9 mouse cellular contexts compared by ENCODE assay signal in genomic region chr7:44336046-44337021, GRCm38 (mm10). TPM values are rescaled to one million over a fixed set of nuclear protein-coding genes. Genes with fewer than 3 reads are reported as not detected.
DNase-seq lines count a peak whose midpoint lies in the region; ATAC-seq lines count a peak whose summit lies in the region.
"Had no signal": no experiment of that assay in that cellular context is flagged by ENCODE, and none has a peak within 500 bp of the region (broad histone marks: within the 10 kb centered on the region; RNA-seq: fewer than 3 reads in every experiment).

No protein-coding gene starts in this region.

- 3% methylated on average over 42 of the region's 54 CpGs for WGBS in kidney, embryonic 15.5 days
- WGBS in hindbrain, embryonic 16.5 days, result 3% methylated on average over 36 of the region's 54 CpGs
- WGBS in neural tube, embryonic 13.5 days, result 2% methylated on average over 43 of the region's 54 CpGs

- H3K9ac ChIP-seq in kidney, embryonic 15.5 days, result no peak overlapping the region
- peak overlapping the region; percentile 91 for H3K9ac ChIP-seq in hindbrain, embryonic 16.5 days (ENCODE audit: low read depth, low read length)
- peak overlapping the region; percentile 90 for H3K9ac ChIP-seq in neural tube, embryonic 13.5 days

- no peak for DNase-seq in kidney, postnatal 4 days
- DNase-seq in cerebellum, adult 9-10 months, result peak; percentile 77
- DNase-seq in frontal cortex, postnatal 36 days (ENCODE audit: low spot score in 2 of 2), result no peak
- no peak for DNase-seq in adrenal gland, postnatal 10 days
- no peak for DNase-seq in kidney, adult 9 months

- ATAC-seq in kidney, embryonic 15.5 days (replicated peaks; ENCODE audit: low FRiP score), result peak; percentile 44; the same call in 1 of the 2 replicates
- peak; percentile 79 for ATAC-seq in hindbrain, embryonic 16.5 days
- peak; percentile 80 for ATAC-seq in neural tube, embryonic 13.5 days (ENCODE audit: low read depth)

- H3K36me3 ChIP-seq in kidney, embryonic 15.5 days, result no peaks in the 10 kb centered on the region
- H3K36me3 ChIP-seq in hindbrain, embryonic 16.5 days (ENCODE audit: control insufficient read depth, insufficient read depth, low read length), result peaks cover 9% of the 10 kb centered on the region; the same call in 1 of the 2 replicates
- peaks cover 16% of the 10 kb centered on the region for H3K36me3 ChIP-seq in neural tube, embryonic 13.5 days
- H3K36me3 ChIP-seq: G1E had no signal

- H3K4me1 ChIP-seq in kidney, embryonic 15.5 days, result peaks cover 19% of the 10 kb centered on the region
- H3K4me1 ChIP-seq in hindbrain, embryonic 16.5 days (ENCODE audit: control insufficient read depth, insufficient read depth, low read depth, low read length), result peaks cover 19% of the 10 kb centered on the region
- peaks cover 36% of the 10 kb centered on the region for H3K4me1 ChIP-seq in neural tube, embryonic 13.5 days (replicated peaks)

- peak overlapping the region; percentile 47 for H3K4me3 ChIP-seq in kidney, embryonic 15.5 days (replicated peaks)
- peak overlapping the region; percentile 70 for H3K4me3 ChIP-seq in hindbrain, embryonic 16.5 days (ENCODE audit: low read length)
- H3K4me3 ChIP-seq in neural tube, embryonic 13.5 days, result peak overlapping the region; percentile 64

- no peaks in the 10 kb centered on the region for H3K9me3 ChIP-seq in kidney, embryonic 15.5 days (replicated peaks)
- H3K9me3 ChIP-seq in hindbrain, embryonic 16.5 days (ENCODE audit: control insufficient read depth, low read length), result no peaks in the 10 kb centered on the region
- H3K9me3 ChIP-seq in neural tube, embryonic 13.5 days, result no peaks in the 10 kb centered on the region
- H3K9me3 ChIP-seq: G1E had no signal

- H3K27ac ChIP-seq in kidney, embryonic 15.5 days, result no peak overlapping the region
- H3K27ac ChIP-seq in hindbrain, embryonic 16.5 days (ENCODE audit: low read depth, low read length), result peak overlapping the region; percentile 95
- peak overlapping the region; percentile 95 for H3K27ac ChIP-seq in neural tube, embryonic 13.5 days (replicated peaks)

- peak overlapping the region; percentile 87 for H3K4me2 ChIP-seq in kidney, embryonic 15.5 days
- H3K4me2 ChIP-seq in hindbrain, embryonic 16.5 days (ENCODE audit: low read length), result peak overlapping the region; percentile 83
- peak overlapping the region; percentile 68 for H3K4me2 ChIP-seq in neural tube, embryonic 13.5 days

- peaks cover 85% of the 10 kb centered on the region for H3K27me3 ChIP-seq in kidney, embryonic 15.5 days
- no peaks in the 10 kb centered on the region; the same call in 1 of the 2 replicates for H3K27me3 ChIP-seq in hindbrain, embryonic 16.5 days (replicated peaks; ENCODE audit: control insufficient read depth, insufficient read depth, low read length)
- peaks cover 83% of the 10 kb centered on the region for H3K27me3 ChIP-seq in neural tube, embryonic 13.5 days

RNA-seq across cellular contexts. Expression of gene Shank1, which starts 26.3 kb away (rescaled TPM):
- polyA plus RNA-seq in kidney, embryonic 15.5 days (2015; fragmentation: Nextera tagmentation; extraction: Ambion mirVana), result 1.6 and 2.5 TPM in 2 replicates
- polyA plus RNA-seq in hindbrain, embryonic 16.5 days (2015; fragmentation: Nextera tagmentation; extraction: Ambion mirVana), result 33.1 and 33.6 TPM in 2 replicates
- polyA plus RNA-seq in neural tube, embryonic 13.5 days (2015; fragmentation: Nextera tagmentation; extraction: Ambion mirVana), result 26.5 and 27.7 TPM in 2 replicates
- total RNA-seq in adrenal gland, postnatal 10 days (2021), result 1 to 10 TPM; 4.3 to 6.3 TPM

RNA-seq across cellular contexts. Expression of gene Clec11a, which starts 29.6 kb away (rescaled TPM):
- 6.0 and 7.0 TPM in 2 replicates for polyA plus RNA-seq in kidney, embryonic 15.5 days (2015; fragmentation: Nextera tagmentation; extraction: Ambion mirVana)
- polyA plus RNA-seq in hindbrain, embryonic 16.5 days (2015; fragmentation: Nextera tagmentation; extraction: Ambion mirVana), result 3.5 and 3.6 TPM in 2 replicates
- polyA plus RNA-seq in neural tube, embryonic 13.5 days (2015; fragmentation: Nextera tagmentation; extraction: Ambion mirVana), result 2.8 TPM in 2 replicates
- total RNA-seq in adrenal gland, postnatal 10 days (2021), result 1 to 10 TPM; 4.2 to 5.4 TPM

RNA-seq across cellular contexts. Expression of gene Syt3, which starts 47.6 kb away (rescaled TPM):
- 2.4 and 2.5 TPM in 2 replicates for polyA plus RNA-seq in kidney, embryonic 15.5 days (2015; fragmentation: Nextera tagmentation; extraction: Ambion mirVana)
- polyA plus RNA-seq in hindbrain, embryonic 16.5 days (2015; fragmentation: Nextera tagmentation; extraction: Ambion mirVana), result 74.8 and 75.6 TPM in 2 replicates
- 24.9 and 28.4 TPM in 2 replicates for polyA plus RNA-seq in neural tube, embryonic 13.5 days (2015; fragmentation: Nextera tagmentation; extraction: Ambion mirVana)
- 1 to 10 TPM; 2.5 to 4.2 TPM for total RNA-seq in adrenal gland, postnatal 10 days (2021)
- total RNA-seq: G1E had no signal

RNA-seq across cellular contexts. Expression of gene 1700008O03Rik, which starts 49.3 kb away (rescaled TPM):
- 1.1 TPM in 2 replicates for polyA plus RNA-seq in kidney, embryonic 15.5 days (2015; fragmentation: Nextera tagmentation; extraction: Ambion mirVana)
- 3.6 and 3.8 TPM in 2 replicates for polyA plus RNA-seq in hindbrain, embryonic 16.5 days (2015; fragmentation: Nextera tagmentation; extraction: Ambion mirVana)
- polyA plus RNA-seq in neural tube, embryonic 13.5 days (2015; fragmentation: Nextera tagmentation; extraction: Ambion mirVana), result 1.0 and 1.5 TPM in 2 replicates
- total RNA-seq in adrenal gland, postnatal 10 days (2021), result 1 to 10 TPM in 1 of 2 experiments, under 1 TPM in 1; 0.57 to 1.4 TPM
